Mouse (Mus musculus): ENCODE measurements around the gene Lins1.
A peak's percentile ranks its signal among the peaks of the same experiment; 100 is the strongest.

Gene Lins1

GRCm38 (mm10) chr7:66689620-66690360 is at the start of gene Lins1:
Lins1 (plus strand) TSS chr7:66689889.
- DNase-seq (ENCODE audit: low spot score) = peak; percentile 97

GRCm38 (mm10) chr7:66645736-66646135 is 44.0 kb upstream of the Lins1 start:
- DNase-seq (ENCODE audit: low spot score) = no peak

- no peak for DNase-seq (ENCODE audit: low spot score)
Measured at GRCm38 (mm10) chr7:66649181-66649580, 40.5 kb upstream of the Lins1 start.

- DNase-seq (ENCODE audit: low spot score) = no peak
Measured at GRCm38 (mm10) chr7:66650883-66651282, 38.8 kb upstream of the Lins1 start.

GRCm38 (mm10) chr7:66652216-66652615 is 37.5 kb upstream of the Lins1 start:
- DNase-seq (ENCODE audit: low spot score) = no peak

GRCm38 (mm10) chr7:66653596-66653995 is 36.1 kb upstream of the Lins1 start:
- DNase-seq (ENCODE audit: low spot score) = no peak

GRCm38 (mm10) chr7:66655471-66655870 is 34.2 kb upstream of the Lins1 start:
- DNase-seq (ENCODE audit: low spot score) = no peak

GRCm38 (mm10) chr7:66660291-66660690 is 29.4 kb upstream of the Lins1 start:
- DNase-seq (ENCODE audit: low spot score) = no peak

- DNase-seq (ENCODE audit: low spot score) = no peak
Measured at GRCm38 (mm10) chr7:66660972-66661371, 28.7 kb upstream of the Lins1 start.

- peak; percentile 84 for DNase-seq (ENCODE audit: low spot score)
Measured at GRCm38 (mm10) chr7:66661572-66661971, 28.1 kb upstream of the Lins1 start.

GRCm38 (mm10) chr7:66663548-66663947 is 26.1 kb upstream of the Lins1 start:
- DNase-seq (ENCODE audit: low spot score) = no peak

- DNase-seq (ENCODE audit: low spot score) = no peak
Measured at GRCm38 (mm10) chr7:66667064-66667463, 22.6 kb upstream of the Lins1 start.

GRCm38 (mm10) chr7:66675800-66676199 is 13.9 kb upstream of the Lins1 start:
- no peak for DNase-seq (ENCODE audit: low spot score)

GRCm38 (mm10) chr7:66682119-66682863 is 7.4 kb upstream of the Lins1 start:
- DNase-seq (ENCODE audit: low spot score) = no peak

- no peak for DNase-seq (ENCODE audit: low spot score)
Measured at GRCm38 (mm10) chr7:66688721-66689120, 968 bp upstream of the Lins1 start.

GRCm38 (mm10) chr7:66689294-66689619 is 432 bp upstream of the Lins1 start, which contains the start of gene Asb7:
Asb7 (minus strand) TSS chr7:66689596.
- DNase-seq (ENCODE audit: low spot score) = no peak

- no peak for DNase-seq (ENCODE audit: low spot score)
Measured at GRCm38 (mm10) chr7:66694467-66694866, 4.8 kb downstream of the Lins1 start.

- DNase-seq (ENCODE audit: low spot score) = no peak
Measured at GRCm38 (mm10) chr7:66702721-66703120, 13.0 kb downstream of the Lins1 start.

GRCm38 (mm10) chr7:66704631-66705030 is 14.9 kb downstream of the Lins1 start:
- DNase-seq (ENCODE audit: low spot score) = no peak

GRCm38 (mm10) chr7:66711166-66711565 is 21.5 kb downstream of the Lins1 start:
- DNase-seq (ENCODE audit: low spot score) = no peak

GRCm38 (mm10) chr7:66724514-66724913 is 34.8 kb downstream of the Lins1 start:
- DNase-seq (ENCODE audit: low spot score) = no peak

GRCm38 (mm10) chr7:66724954-66725353 is 35.3 kb downstream of the Lins1 start:
- no peak for DNase-seq (ENCODE audit: low spot score)

- no peak for DNase-seq (ENCODE audit: low spot score)
Measured at GRCm38 (mm10) chr7:66728072-66728471, 38.4 kb downstream of the Lins1 start.

GRCm38 (mm10) chr7:66729232-66729631 is 39.5 kb downstream of the Lins1 start:
- no peak for DNase-seq (ENCODE audit: low spot score)
